Mouse (Mus musculus) neural tube, embryonic 12.5 days (tissue): Measurements from ENCODE around the gene Btd. TPM values are rescaled to one million over a fixed set of nuclear protein-coding genes. Genes with fewer than 3 reads are reported as not detected.
A peak's percentile ranks its signal among the peaks of the same experiment; 100 is the strongest.

Source experiments
- ATAC-seq: fragments of 200-750 bp; cut with Nextera tagmentation; 2 replicates; pipeline ENCODE4 v1.8.0; 2017; ENCODE audit warnings: low read depth, mild to moderate bottlenecking, moderate TSS enrichment, moderate library complexity; ENCODE audit not compliant: low FRiP score
- H3K27ac ChIP-seq: fragments of 300-500 bp; sonication (generic); 2 replicates; pipeline ENCODE4 v1.5.1; 2016
- H3K27me3 ChIP-seq: fragments of 300-500 bp; sonication (generic); replicated peaks from 2 replicates; pipeline ENCODE4 v1.6.1; 2016; ENCODE audit warnings: mild to moderate bottlenecking
- H3K36me3 ChIP-seq: fragments of 300-500 bp; sonication (generic); 2 replicates; pipeline ENCODE4 v1.6.1; 2016; ENCODE audit warnings: mild to moderate bottlenecking
- H3K4me1 ChIP-seq: fragments of 300-500 bp; sonication (generic); 2 replicates; pipeline ENCODE4 v1.6.1; 2016
- H3K4me2 ChIP-seq: fragments of 300-500 bp; sonication (generic); replicated peaks from 2 replicates; pipeline ENCODE4 v1.6.1; 2016; ENCODE audit warnings: mild to moderate bottlenecking
- H3K4me3 ChIP-seq: fragments of 300-500 bp; sonication (generic); 2 replicates; pipeline ENCODE4 v1.5.1; 2016
- H3K9ac ChIP-seq: fragments of 300-500 bp; sonication (generic); 2 replicates; pipeline ENCODE4 v1.6.1; 2016; ENCODE audit warnings: mild to moderate bottlenecking
- H3K9me3 ChIP-seq: fragments of 300-500 bp; sonication (generic); 2 replicates; pipeline ENCODE4 v1.6.1; 2016; ENCODE audit warnings: mild to moderate bottlenecking
- WGBS: fragments of 180-500 bp; shearing (Covaris S2); methylation state at CpG from one replicate; pipeline ENCODE4 v1.1.7; 2016; 5-methylcytosine and 5-hydroxymethylcytosine counted together
- polyA plus RNA-seq: library from polyadenylated mRNA; unstranded; fragments of >200 nt; fragmentation: Nextera tagmentation; extraction: Ambion mirVana; gene quantifications from 2 replicates; pipeline ENCODE4 v1.2.1, GENCODE M21; 2016

Gene Btd
- polyA plus RNA-seq, 1 experiment from 2014 or later: 16.0 TPM

DNA sequence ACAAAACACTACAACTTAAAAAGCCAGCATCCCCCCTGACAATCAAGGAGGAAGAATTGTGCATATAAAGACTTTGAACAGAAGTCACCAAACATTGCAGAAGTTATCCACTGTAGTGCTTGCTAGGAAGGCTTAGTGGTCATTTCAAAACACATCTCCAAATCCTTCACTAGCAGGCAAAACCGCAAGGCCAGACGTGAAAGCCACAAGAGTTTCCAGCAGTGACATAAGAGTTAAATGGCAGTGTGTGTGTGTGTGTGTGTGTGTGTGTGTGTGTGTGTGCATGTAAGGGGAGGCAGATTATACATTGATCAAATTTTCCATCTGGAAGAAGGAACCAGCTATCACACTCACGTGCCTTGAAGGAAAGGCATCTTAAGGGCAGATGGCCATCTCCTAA is 22.8 kb upstream of the Btd start:
- no peak overlapping the region for H3K4me3 ChIP-seq
- H3K4me1 ChIP-seq: no peaks in the 10 kb centered on the region
- H3K27ac ChIP-seq: no peak overlapping the region
- H3K27me3 ChIP-seq: no peaks in the 10 kb centered on the region
- H3K36me3 ChIP-seq: no peaks in the 10 kb centered on the region
- H3K4me2 ChIP-seq: no peak overlapping the region
- no peak overlapping the region for H3K9ac ChIP-seq
- H3K9me3 ChIP-seq: no peaks in the 10 kb centered on the region
- no peak for ATAC-seq
- 88% methylated on average over 3 of the region's 3 CpGs for WGBS

DNA sequence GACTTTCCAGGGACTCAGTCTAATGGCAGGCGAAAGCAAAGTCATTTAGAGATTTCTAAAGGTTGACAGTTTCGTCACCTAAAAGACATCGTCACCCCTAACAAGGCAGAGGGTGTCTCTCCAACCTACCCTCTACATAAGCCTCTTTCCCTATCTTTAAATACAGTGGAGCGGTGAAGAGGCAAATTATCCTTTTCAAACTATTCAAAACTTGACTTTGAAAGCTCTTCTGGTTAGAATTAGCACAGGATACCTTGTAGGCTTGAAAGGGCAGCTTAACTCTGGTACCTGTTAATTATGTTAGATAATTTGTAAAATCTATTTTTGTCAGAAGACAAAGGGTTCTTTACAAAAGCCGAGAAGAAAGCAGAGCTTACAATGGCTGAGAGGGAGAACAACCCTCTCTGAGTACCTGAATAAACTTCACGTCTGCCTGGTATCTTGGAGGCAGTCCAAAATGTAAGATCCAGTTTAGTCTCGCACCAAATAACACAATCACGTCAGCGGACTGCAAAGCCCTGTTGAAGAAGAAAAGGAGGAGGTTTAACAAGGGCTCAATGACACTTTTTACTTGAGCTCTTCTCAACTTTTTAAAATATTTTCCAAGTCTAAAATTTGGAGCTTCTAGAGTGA is 20.1 kb upstream of the Btd start:
- no peaks in the 10 kb centered on the region for H3K27me3 ChIP-seq
- ATAC-seq: no peak
- H3K4me2 ChIP-seq: no peak overlapping the region
- 79% methylated on average over 9 of the region's 9 CpGs for WGBS
- H3K4me3 ChIP-seq: no peak overlapping the region
- H3K9ac ChIP-seq: no peak overlapping the region
- no peaks in the 10 kb centered on the region for H3K9me3 ChIP-seq
- no peaks in the 10 kb centered on the region for H3K36me3 ChIP-seq
- H3K27ac ChIP-seq: no peak overlapping the region
- H3K4me1 ChIP-seq: no peaks in the 10 kb centered on the region

DNA sequence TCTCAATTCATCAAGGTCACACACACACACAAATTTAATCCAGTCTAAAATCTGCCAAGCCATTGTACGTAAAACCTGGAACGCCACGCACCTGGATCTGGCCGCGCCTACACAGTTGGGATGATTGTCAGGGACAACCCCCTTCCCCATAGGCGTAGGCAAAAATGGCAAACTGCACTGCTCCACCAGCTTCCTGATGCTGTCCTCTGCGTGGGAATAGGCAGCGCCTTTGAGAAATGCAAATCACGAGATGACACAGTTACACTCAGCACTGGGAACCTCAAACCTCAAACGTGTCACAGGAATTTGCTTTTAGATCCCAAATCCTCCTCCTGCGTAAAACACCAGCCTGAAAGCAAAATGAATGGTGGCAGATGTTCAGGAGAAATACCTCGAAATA is 18.1 kb upstream of the Btd start:
- ATAC-seq: no peak
- no peak overlapping the region for H3K27ac ChIP-seq
- no peaks in the 10 kb centered on the region for H3K36me3 ChIP-seq
- no peak overlapping the region for H3K4me3 ChIP-seq
- H3K4me2 ChIP-seq: no peak overlapping the region
- no peaks in the 10 kb centered on the region for H3K9me3 ChIP-seq
- WGBS: 87% methylated on average over 12 of the region's 12 CpGs
- no peaks in the 10 kb centered on the region for H3K4me1 ChIP-seq
- no peaks in the 10 kb centered on the region for H3K27me3 ChIP-seq
- no peak overlapping the region for H3K9ac ChIP-seq

DNA sequence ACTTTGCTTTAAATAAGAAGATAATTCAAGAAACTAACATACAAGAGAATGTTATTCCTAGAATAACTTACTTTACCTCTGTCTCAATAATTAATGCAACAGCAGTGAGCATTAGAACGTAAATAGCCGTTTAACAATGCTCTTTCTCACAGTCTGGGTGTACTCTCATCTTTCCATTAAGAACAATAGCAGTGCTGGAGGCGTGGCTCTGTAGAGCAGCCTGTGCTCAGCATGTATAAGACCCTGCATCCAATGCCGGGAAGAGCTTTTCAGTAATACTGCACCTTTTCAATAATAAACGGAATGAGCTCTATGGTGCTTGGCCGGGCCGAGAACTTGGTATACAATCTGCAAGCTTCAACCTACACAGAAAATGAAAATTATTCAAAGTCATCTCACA is 10.2 kb upstream of the Btd start:
- Histone ChIP-seq H3K4me1 (no peaks in the 10 kb centered on the region), H3K27me3 (no peaks in the 10 kb centered on the region), H3K27ac (no peak overlapping the region), H3K4me3 (no peak overlapping the region), H3K9me3 (no peaks in the 10 kb centered on the region), H3K36me3 (no peaks in the 10 kb centered on the region), H3K4me2 (no peak overlapping the region), H3K9ac (no peak overlapping the region)
- no peak for ATAC-seq
- 48% methylated on average over 7 of the region's 7 CpGs for WGBS

DNA sequence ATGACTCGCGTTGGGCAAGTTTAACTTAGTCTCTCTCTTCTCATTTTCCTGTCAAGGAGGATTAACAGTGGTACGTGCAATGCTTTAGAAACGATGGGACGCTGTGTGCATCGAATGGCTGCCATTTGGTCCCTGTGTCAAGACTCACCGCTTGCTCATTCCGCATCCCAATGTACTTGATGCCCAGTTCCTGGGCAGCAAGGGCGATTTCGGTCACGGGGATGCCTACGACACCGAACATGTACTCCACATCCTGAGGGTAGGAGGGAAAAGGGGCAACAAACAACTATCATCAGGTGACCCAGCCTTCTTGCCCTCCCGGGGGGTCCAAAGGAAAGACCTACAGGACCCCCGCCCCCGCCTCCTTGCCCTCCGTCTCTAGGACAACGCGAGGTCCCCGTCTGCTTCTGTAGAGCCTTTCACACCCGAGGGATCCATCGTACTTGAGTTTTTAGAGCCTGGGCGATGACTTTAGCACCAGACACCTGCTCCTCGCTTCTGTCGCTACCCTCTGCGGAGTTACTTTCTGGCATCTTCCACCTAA is 410 bp upstream of the Btd start, which contains the start of gene Gm49387:
TSS of gene Gm49387 (minus strand) at position 533 of the 544 bp plus-strand sequence.
- Histone ChIP-seq H3K27ac (no peak within 1 kb of the TSS), H3K4me3 (peak within 1 kb of the TSS; percentile 64), H3K27me3 (no peaks in the 10 kb centered on the region), H3K4me1 (peaks cover 7% of the 10 kb centered on the region; the same call in 1 of the 2 replicates), H3K36me3 (no peaks in the 10 kb centered on the region), H3K9ac (peak within 1 kb of the TSS; percentile 65), H3K9me3 (no peaks in the 10 kb centered on the region), H3K4me2 (peak within 1 kb of the TSS; percentile 90)
- WGBS: 3% methylated on average over 26 of the region's 26 CpGs
- ATAC-seq: peak; percentile 57

DNA sequence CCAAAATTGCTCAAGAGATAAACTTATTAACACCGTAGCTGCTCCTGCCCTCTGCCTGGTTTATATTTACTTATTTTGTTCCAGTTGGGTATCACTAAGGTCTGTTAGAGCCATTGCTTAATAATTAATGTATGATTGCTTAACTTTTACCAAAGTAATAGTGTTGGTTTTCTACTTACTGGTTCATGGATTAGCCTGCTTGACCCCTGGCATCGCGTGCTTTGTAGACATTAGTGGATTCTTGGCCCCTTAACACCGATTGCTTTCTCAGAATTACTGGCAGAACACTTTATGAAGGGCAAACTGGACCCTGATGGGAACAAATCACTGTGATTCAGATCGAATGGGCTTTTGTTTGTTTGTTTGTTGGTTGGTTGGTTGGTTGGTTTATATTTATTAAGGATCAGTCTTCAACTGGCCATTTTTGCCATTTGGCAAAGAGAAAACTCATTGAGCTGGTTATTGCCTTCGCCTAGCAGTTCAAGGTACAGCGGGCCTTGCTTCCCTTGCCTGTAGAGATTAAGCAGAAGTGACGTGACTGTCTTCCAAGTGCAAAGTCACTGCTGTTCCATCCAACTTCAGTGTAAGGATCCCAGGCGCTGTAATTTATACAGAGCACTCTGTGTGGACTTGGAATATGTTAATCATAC is 803 bp downstream of the Btd start:
- Histone ChIP-seq H3K9me3 (no peaks in the 10 kb centered on the region), H3K9ac (peak overlapping the region; percentile 65; the same call in 1 of the 2 replicates), H3K4me3 (peak overlapping the region; percentile 64), H3K27me3 (no peaks in the 10 kb centered on the region), H3K4me2 (peak overlapping the region; percentile 90), H3K4me1 (peaks cover 7% of the 10 kb centered on the region; the same call in 1 of the 2 replicates), H3K36me3 (no peaks in the 10 kb centered on the region), H3K27ac (no peak overlapping the region)
- no peak for ATAC-seq
- 71% methylated on average over 9 of the region's 9 CpGs for WGBS

DNA sequence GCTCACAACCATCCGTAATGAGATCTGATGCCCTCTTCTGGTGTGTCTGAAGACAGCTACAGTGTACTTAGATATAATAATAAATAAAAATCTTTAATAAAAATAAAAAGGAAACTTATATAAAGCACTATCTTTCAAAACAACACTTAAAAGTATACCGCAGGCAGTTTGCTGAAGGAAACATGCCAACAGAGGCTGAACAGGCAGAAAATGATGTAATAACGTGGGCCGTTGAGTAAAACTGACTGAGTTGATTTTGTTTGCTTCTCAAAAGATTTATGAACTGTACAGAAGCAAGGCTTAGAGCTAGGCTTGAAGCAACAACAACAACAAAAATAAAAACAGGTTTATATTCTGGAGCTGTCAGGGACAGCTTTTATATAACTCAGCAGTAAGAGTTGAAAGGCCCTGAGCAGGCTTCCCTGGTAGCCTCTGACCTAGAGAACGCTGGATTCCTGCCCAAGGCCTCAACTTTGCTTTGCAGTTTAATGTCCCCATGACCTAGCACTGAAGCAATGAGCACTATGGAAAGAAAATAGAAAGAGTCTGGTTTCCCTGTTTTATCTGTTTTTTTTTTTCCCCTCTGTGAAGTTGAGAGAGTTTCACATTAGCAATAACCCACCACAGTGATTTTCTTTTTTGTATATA is 3.5 kb downstream of the Btd start:
- no peak overlapping the region for H3K4me3 ChIP-seq
- H3K4me2 ChIP-seq: no peak overlapping the region
- 92% methylated on average over 5 of the region's 5 CpGs for WGBS
- H3K4me1 ChIP-seq: peaks cover 7% of the 10 kb centered on the region; the same call in 1 of the 2 replicates
- H3K27ac ChIP-seq: no peak overlapping the region
- no peak overlapping the region for H3K9ac ChIP-seq
- H3K9me3 ChIP-seq: no peaks in the 10 kb centered on the region
- no peak for ATAC-seq
- H3K36me3 ChIP-seq: no peaks in the 10 kb centered on the region
- no peaks in the 10 kb centered on the region for H3K27me3 ChIP-seq

DNA sequence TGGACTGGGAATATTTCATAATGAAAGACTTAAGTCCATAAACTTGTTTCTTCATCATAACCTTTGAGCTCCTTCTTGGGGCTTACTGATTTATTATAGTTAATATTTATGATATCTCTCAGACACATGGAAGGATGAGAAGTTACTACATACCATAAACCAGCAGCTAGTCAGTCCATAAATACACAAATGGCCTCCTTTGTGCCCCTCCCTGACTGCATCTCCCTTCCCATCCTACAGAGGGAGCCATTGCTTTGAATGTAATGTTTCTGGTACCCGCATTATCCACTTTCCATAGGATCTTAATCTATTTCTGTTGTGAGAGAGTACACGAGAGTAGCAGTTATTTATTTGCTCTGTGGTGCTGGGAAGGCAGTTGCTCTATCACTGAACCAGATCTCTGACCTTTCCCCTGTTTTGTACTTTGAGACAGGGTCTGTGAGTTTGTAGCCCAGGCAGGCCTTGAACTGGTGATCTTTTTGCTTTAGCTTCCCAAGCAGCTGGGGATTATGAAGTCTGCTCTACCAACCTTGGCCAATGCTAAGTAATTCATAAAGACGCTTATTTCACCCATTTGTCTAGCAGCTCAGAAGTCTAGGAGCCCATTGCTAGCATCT is 4.2 kb downstream of the Btd start:
- Histone ChIP-seq H3K4me2 (no peak overlapping the region), H3K4me3 (no peak overlapping the region), H3K27ac (no peak overlapping the region), H3K9me3 (no peaks in the 10 kb centered on the region), H3K4me1 (peaks cover 6% of the 10 kb centered on the region; the same call in 1 of the 2 replicates), H3K9ac (no peak overlapping the region), H3K27me3 (no peaks in the 10 kb centered on the region), H3K36me3 (no peaks in the 10 kb centered on the region)
- WGBS: 75% methylated on average over 3 of the region's 3 CpGs
- no peak for ATAC-seq

DNA sequence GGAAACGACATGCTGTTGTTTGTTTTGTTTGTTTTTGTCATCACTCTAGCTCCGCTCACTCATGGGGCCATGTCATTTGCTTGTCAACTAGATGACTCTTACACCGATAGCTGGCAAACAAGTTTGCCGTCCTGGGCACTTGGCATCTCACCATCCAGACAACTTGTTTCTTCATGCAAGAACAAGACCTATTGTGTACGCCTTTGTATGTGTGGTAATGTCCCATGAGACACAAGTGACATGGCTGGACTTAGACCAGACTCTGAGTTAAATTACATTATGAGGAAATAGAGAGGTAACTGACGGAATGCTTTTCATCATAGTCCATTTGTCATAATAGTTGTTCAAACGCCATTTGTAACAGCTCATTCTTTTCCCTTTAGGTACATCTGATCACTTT is 5.1 kb downstream of the Btd start:
- Histone ChIP-seq H3K9ac (no peak overlapping the region), H3K4me1 (no peaks in the 10 kb centered on the region), H3K9me3 (peaks cover 4% of the 10 kb centered on the region; the same call in 1 of the 2 replicates), H3K27ac (no peak overlapping the region), H3K36me3 (no peaks in the 10 kb centered on the region), H3K4me3 (no peak overlapping the region), H3K4me2 (no peak overlapping the region), H3K27me3 (no peaks in the 10 kb centered on the region)
- WGBS: 96% methylated on average over 7 of the region's 7 CpGs
- ATAC-seq: no peak

DNA sequence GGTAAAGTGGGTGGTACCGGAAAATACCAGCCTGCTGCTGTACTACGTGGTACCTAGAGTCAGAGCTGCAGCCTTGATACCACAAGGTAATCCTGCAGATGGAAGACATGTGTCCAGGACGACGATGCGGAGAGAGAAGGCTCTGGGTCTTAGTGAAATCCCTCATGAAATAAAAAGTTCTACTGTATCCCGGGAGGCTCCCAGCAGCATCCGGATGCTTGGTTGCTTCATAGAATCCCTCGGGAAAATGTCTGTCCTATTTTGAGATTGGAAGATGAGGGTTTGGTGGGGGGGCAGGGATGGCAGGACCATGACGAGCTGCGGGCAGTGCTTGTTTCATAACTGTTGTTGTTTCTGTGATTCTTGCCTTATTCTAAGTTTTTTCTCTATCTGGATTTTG is 7.2 kb downstream of the Btd start:
- 91% methylated on average over 10 of the region's 10 CpGs for WGBS
- Histone ChIP-seq H3K36me3 (no peaks in the 10 kb centered on the region), H3K4me3 (no peak overlapping the region), H3K9ac (no peak overlapping the region), H3K4me2 (no peak overlapping the region), H3K27ac (no peak overlapping the region), H3K9me3 (peaks cover 4% of the 10 kb centered on the region; the same call in 1 of the 2 replicates), H3K4me1 (no peaks in the 10 kb centered on the region; the same call in 1 of the 2 replicates), H3K27me3 (no peaks in the 10 kb centered on the region)
- ATAC-seq: no peak

DNA sequence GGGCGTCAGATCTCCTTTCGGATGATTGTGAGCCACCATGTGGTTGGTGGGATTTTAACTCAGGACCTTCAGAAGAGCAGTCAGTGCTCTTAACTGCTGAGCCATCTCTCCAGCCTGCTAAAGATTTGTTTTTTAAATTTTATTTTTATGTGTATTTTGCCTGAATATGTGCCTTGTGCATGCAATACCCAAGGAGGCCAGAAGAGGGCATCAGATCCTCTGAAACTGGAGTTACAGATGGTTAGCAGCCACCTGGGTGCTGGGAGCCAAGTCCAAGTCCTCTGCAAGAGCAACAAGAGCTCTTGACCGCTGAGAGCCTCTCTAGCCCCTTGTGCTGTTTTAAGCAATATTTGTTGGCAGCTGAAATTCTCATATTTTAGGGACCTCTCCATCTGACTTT is 9.5 kb downstream of the Btd start:
- Histone ChIP-seq H3K27me3 (no peaks in the 10 kb centered on the region), H3K9me3 (peaks cover 4% of the 10 kb centered on the region; the same call in 1 of the 2 replicates), H3K27ac (no peak overlapping the region), H3K4me3 (no peak overlapping the region), H3K9ac (no peak overlapping the region), H3K36me3 (no peaks in the 10 kb centered on the region), H3K4me2 (no peak overlapping the region), H3K4me1 (no peaks in the 10 kb centered on the region; the same call in 1 of the 2 replicates)
- no peak for ATAC-seq
- WGBS: 97% methylated on average over 3 of the region's 3 CpGs

DNA sequence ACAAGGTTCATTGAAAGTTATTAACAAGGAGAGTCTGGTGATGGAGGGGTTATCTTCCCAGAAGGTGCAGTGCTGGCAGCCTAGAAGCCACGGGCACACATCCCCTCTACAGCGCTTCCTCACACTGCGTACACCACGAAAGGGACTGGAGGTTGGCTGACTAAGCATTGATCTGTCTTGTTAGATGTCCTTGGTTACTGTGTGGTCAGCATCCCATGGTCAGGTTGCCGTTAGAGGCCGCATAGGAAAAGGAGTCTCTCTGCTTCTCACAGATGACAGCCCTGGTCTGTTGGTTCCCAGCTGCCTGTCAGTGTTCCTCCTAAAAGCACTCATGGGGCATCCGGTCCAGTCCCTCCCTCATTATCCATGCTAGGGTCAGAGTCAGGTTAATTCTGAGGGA is 10.4 kb downstream of the Btd start:
- no peak for ATAC-seq
- no peaks in the 10 kb centered on the region for H3K36me3 ChIP-seq
- H3K9ac ChIP-seq: no peak overlapping the region
- peaks cover 4% of the 10 kb centered on the region; the same call in 1 of the 2 replicates for H3K9me3 ChIP-seq
- H3K4me2 ChIP-seq: no peak overlapping the region
- WGBS: 92% methylated on average over 7 of the region's 7 CpGs
- H3K4me3 ChIP-seq: no peak overlapping the region
- H3K4me1 ChIP-seq: no peaks in the 10 kb centered on the region; the same call in 1 of the 2 replicates
- no peaks in the 10 kb centered on the region for H3K27me3 ChIP-seq
- no peak overlapping the region for H3K27ac ChIP-seq
